Mouse (Mus musculus) stomach, postnatal 0 days (tissue): ENCODE measurements around the gene Cyp17a1.

Experiments used
- CTCF ChIP-seq: IDR thresholded peaks from 2 replicates; pipeline ENCODE4 v1.5.1; 2016; ENCODE audit warnings: antibody characterized with exemption, low read depth, mild to moderate bottlenecking, moderate library complexity
- EP300 ChIP-seq: optimal IDR thresholded peaks from 2 replicates; pipeline ENCODE3; 2016; ENCODE audit warnings: antibody characterized with exemption

- TF ChIP-seq CTCF = no peak
- TF ChIP-seq EP300 = no peak
Measured at GRCm38 (mm10) chr19:46699011-46699481, 26.1 kb upstream of the Cyp17a1 start.
